Mouse (Mus musculus) heart, embryonic 14.5 days (tissue): ENCODE measurements around the gene Rnasek. TPM values are rescaled to one million over a fixed set of nuclear protein-coding genes. Genes with fewer than 3 reads are reported as not detected.
A peak's percentile ranks its signal among the peaks of the same experiment; 100 is the strongest.

Experiments
- ATAC-seq: fragments of 200-750 bp; cut with Nextera tagmentation; 2 replicates; pipeline ENCODE4 v1.8.0; 2017; ENCODE audit warnings: low read depth, moderate TSS enrichment; ENCODE audit not compliant: insufficient number of reproducible peaks, insufficient read depth, low FRiP score
- H3K27ac ChIP-seq, 2 experiments: fragments of 200-500 bp in 1 of 2; fragments of 300-500 bp in 1 of 2; sonication (generic) in 1 of 2; replicated peaks in 1 of 2; 2 replicates each; pipeline ENCODE4 v1.5.1; 2012 to 2014; ENCODE audit warnings: low read depth in 2 of 2, low read length in 2 of 2, control low read depth in 1 of 2, mild to moderate bottlenecking in 1 of 2, mixed read lengths in 1 of 2; ENCODE audit not compliant: control insufficient read depth in 1 of 2, insufficient read depth in 1 of 2
- H3K27me3 ChIP-seq: fragments of 300-500 bp; sonication (generic); 2 replicates; pipeline ENCODE4 v1.6.1; 2014; ENCODE audit warnings: mild to moderate bottlenecking, low read length, control low read depth; ENCODE audit not compliant: control insufficient read depth, insufficient read depth
- H3K36me3 ChIP-seq: fragments of 300-500 bp; sonication (generic); 2 replicates; pipeline ENCODE4 v1.6.1; 2014; ENCODE audit warnings: mild to moderate bottlenecking, control low read depth, low read length, mixed read lengths; ENCODE audit not compliant: control insufficient read depth, insufficient read depth
- H3K4me1 ChIP-seq, 2 experiments: fragments of 200-500 bp in 1 of 2; fragments of 300-500 bp in 1 of 2; sonication (generic) in 1 of 2; 2 replicates each; pipeline ENCODE4 v1.6.1; 2012 to 2014; ENCODE audit warnings: low read length in 2 of 2, control low read depth in 1 of 2, mixed read lengths in 1 of 2; ENCODE audit not compliant: control insufficient read depth in 2 of 2, insufficient read depth in 2 of 2
- H3K4me2 ChIP-seq: fragments of 300-500 bp; sonication (generic); 2 replicates; pipeline ENCODE4 v1.6.1; 2014; ENCODE audit warnings: mild to moderate bottlenecking, low read length
- H3K4me3 ChIP-seq, 2 experiments: fragments of 200-500 bp in 1 of 2; fragments of 300-500 bp in 1 of 2; sonication (generic) in 1 of 2; 2 replicates each; pipeline ENCODE4 v1.5.1; 2012 to 2014; ENCODE audit warnings: low read length in 2 of 2, mild to moderate bottlenecking in 2 of 2, control low read depth in 1 of 2, low read depth in 1 of 2, moderate library complexity in 1 of 2; ENCODE audit not compliant: control insufficient read depth in 1 of 2, insufficient read depth in 1 of 2
- H3K9ac ChIP-seq: fragments of 300-500 bp; sonication (generic); 2 replicates; pipeline ENCODE4 v1.6.1; 2014; ENCODE audit warnings: mild to moderate bottlenecking, low read length
- H3K9me3 ChIP-seq: fragments of 300-500 bp; sonication (generic); 2 replicates; pipeline ENCODE4 v1.6.1; 2016; ENCODE audit warnings: low read length, control low read depth; ENCODE audit not compliant: control insufficient read depth
- WGBS: fragments of 180-500 bp; shearing (Covaris S2); extraction: QIAGEN DNeasy Blood & Tissue Kit; methylation state at CpG from one replicate; pipeline ENCODE4 v1.1.7; 2014; 5-methylcytosine and 5-hydroxymethylcytosine counted together
- polyA plus RNA-seq: library from polyadenylated mRNA; unstranded; fragments of >200 nt; fragmentation: Nextera tagmentation; extraction: Ambion mirVana; gene quantifications from 2 replicates; pipeline ENCODE4 v1.2.1, GENCODE M21; 2014

The Rnasek gene
- polyA plus RNA-seq, 1 experiment from 2014 or later = 240 TPM

- peak; percentile 11; the same call in 1 of the 2 replicates for ATAC-seq
- Histone ChIP-seq H3K4me3 (peak within 1 kb of the TSS; percentile 45 to 51), H3K9ac (peak within 1 kb of the TSS; percentile 72), H3K36me3 (peaks cover 8% of the 10 kb centered on the region; the same call in 1 of the 2 replicates), H3K4me2 (peak within 1 kb of the TSS; percentile 53), H3K4me1 (peaks cover 18 to 39% of the 10 kb centered on the region in 2 experiments), H3K9me3 (no peaks in the 10 kb centered on the region), H3K27me3 (peaks cover 49% of the 10 kb centered on the region), H3K27ac (peak within 1 kb of the TSS; percentile 78 to 83)
- 3% methylated on average over 39 of the region's 39 CpGs for WGBS
These were observed 10.2 kb downstream of the Rnasek start, which contains the start of gene Bcl6b for GRCm38 (mm10) chr11:70229260-70230010. Gene Bcl6b, minus strand, starts transcription at chr11:70229798.

DNA sequence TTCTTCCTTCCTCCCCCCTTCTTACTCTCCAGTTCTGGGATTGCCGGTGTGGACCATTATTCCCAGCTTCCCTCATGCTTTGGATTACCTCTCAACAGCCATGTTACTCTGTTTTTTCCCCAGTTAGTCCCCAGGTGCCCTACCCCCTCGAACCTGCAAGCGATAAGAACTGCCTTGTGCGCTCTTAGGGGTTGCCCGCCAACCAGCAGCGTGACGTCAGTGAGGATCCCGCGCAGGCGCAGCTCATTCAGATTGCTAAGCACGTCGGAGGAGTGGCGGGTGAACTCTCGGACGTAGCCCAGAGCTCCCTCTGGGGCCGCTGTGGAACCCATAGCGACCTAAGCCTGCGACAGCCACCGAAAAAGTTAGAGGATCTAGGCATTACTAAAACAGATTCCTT lies 10.8 kb downstream of the Rnasek start:
- peak overlapping the region; percentile 78 to 83 for H3K27ac ChIP-seq
- H3K36me3 ChIP-seq = peaks cover 8% of the 10 kb centered on the region; the same call in 1 of the 2 replicates
- no peaks in the 10 kb centered on the region for H3K9me3 ChIP-seq
- peak; percentile 54 for ATAC-seq
- peak overlapping the region; percentile 53 for H3K4me2 ChIP-seq
- H3K9ac ChIP-seq = peak overlapping the region; percentile 72
- peaks cover 18 to 39% of the 10 kb centered on the region in 2 experiments for H3K4me1 ChIP-seq
- H3K27me3 ChIP-seq = peaks cover 49% of the 10 kb centered on the region
- WGBS = under 1% methylated on average over 19 of the region's 19 CpGs
- H3K4me3 ChIP-seq = peak overlapping the region; percentile 45 to 51

DNA sequence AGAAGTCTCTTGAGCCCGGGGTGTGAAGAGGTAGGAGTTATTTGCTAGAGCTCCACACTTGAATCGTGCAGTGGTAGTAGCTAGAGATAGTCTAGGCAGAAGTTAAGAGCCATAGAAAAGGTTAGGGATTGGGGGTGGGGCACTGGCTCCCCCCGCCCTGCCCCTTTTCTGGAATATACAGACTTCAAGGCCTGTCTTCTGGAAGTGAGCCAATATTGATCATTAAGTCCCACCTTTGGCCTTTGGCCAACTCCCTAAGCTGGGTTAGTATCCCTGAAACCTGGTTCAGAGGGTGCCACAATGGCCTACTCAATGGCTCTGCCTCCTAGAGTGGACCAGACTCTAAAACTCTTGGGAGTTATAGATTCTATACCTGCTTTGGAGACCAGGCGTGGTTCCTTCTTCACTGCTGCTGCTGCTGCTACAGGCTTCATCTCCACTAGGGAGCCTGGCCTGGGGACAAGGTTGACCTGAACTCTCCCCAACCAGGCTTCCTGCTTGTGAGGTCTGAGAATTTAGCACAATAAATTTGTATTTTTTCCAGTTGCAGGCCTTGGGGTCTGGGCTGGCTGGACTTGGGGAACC lies 11.9 kb downstream of the Rnasek start:
- Histone ChIP-seq H3K4me1 (peaks cover 18 to 33% of the 10 kb centered on the region in 2 experiments), H3K27me3 (peaks cover 49% of the 10 kb centered on the region), H3K27ac (peak overlapping the region in 1 of 2 experiments; percentile 83; a peak in 2 of 4 replicates), H3K9ac (peak overlapping the region; percentile 72), H3K36me3 (peaks cover 8% of the 10 kb centered on the region; the same call in 1 of the 2 replicates), H3K4me2 (peak overlapping the region; percentile 53), H3K4me3 (peak overlapping the region; percentile 45 to 51), H3K9me3 (no peaks in the 10 kb centered on the region)
- WGBS = 70% methylated on average over 4 of the region's 4 CpGs
- ATAC-seq = no peak

DNA sequence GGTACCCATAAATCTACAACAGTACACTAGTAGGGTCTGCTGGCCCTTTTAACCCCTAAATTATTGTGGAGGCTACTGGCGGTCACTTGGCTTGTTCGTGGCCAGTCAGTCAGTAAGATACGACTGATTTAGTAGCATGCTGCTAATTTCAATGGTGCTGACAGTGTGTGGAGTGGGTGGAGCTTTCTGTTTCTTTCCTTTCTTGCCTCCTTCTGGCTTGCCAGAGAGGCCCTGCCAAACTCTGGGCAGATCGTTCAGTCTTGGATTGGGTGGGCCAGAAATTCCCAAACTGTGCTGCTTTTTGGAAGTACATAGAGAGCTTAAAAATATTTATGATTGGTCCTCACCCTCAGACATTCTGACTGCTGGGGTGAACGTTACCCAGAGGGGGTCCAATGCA lies 12.5 kb downstream of the Rnasek start:
- Histone ChIP-seq H3K36me3 (peaks cover 8% of the 10 kb centered on the region; the same call in 1 of the 2 replicates), H3K4me3 (peak overlapping the region; percentile 20 to 45; a peak in 3 of 4 replicates), H3K4me2 (peak overlapping the region; percentile 53), H3K27me3 (peaks cover 49% of the 10 kb centered on the region), H3K4me1 (peaks cover 18 to 31% of the 10 kb centered on the region in 2 experiments), H3K9ac (peak overlapping the region; percentile 72), H3K27ac (peak overlapping the region in 1 of 2 experiments; percentile 37; a peak in 1 of 4 replicates), H3K9me3 (no peaks in the 10 kb centered on the region)
- WGBS = 23% methylated on average over 5 of the region's 5 CpGs
- no peak for ATAC-seq

GRCm38 (mm10) chr11:70226602-70226890 lies 13.1 kb downstream of the Rnasek start:
- H3K36me3 ChIP-seq = peaks cover 8% of the 10 kb centered on the region; the same call in 1 of the 2 replicates
- peaks cover 22 to 36% of the 10 kb centered on the region in 2 experiments for H3K4me1 ChIP-seq
- no peak for ATAC-seq
- peak overlapping the region; percentile 20 to 45 for H3K4me3 ChIP-seq
- H3K4me2 ChIP-seq = peak overlapping the region; percentile 53
- peak overlapping the region in 1 of 2 experiments; percentile 55; a peak in 1 of 4 replicates for H3K27ac ChIP-seq
- WGBS = 8% methylated on average over 18 of the region's 18 CpGs
- peak overlapping the region; percentile 72 for H3K9ac ChIP-seq
- peaks cover 49% of the 10 kb centered on the region for H3K27me3 ChIP-seq
- H3K9me3 ChIP-seq = no peaks in the 10 kb centered on the region

- H3K9ac ChIP-seq = peak overlapping the region; percentile 72
- WGBS = 17% methylated on average over 27 of the region's 27 CpGs
- H3K27ac ChIP-seq = peak overlapping the region; percentile 22 to 55
- H3K36me3 ChIP-seq = peaks cover 8% of the 10 kb centered on the region; the same call in 1 of the 2 replicates
- no peak for ATAC-seq
- peak overlapping the region; percentile 20 to 45 for H3K4me3 ChIP-seq
- no peaks in the 10 kb centered on the region for H3K9me3 ChIP-seq
- peaks cover 49% of the 10 kb centered on the region for H3K27me3 ChIP-seq
- peak overlapping the region; percentile 53 for H3K4me2 ChIP-seq
- H3K4me1 ChIP-seq = peaks cover 22 to 36% of the 10 kb centered on the region in 2 experiments
These were observed 13.6 kb downstream of the Rnasek start for GRCm38 (mm10) chr11:70225798-70226601.

GRCm38 (mm10) chr11:70223724-70224123 lies 15.9 kb downstream of the Rnasek start:
- Histone ChIP-seq H3K9me3 (no peaks in the 10 kb centered on the region), H3K9ac (no peak overlapping the region), H3K27ac (peak overlapping the region; percentile 69 to 72), H3K4me1 (peaks cover 23 to 29% of the 10 kb centered on the region in 2 experiments), H3K4me2 (peak overlapping the region; percentile 53; the same call in 1 of the 2 replicates), H3K27me3 (peaks cover 34% of the 10 kb centered on the region), H3K4me3 (no peak overlapping the region), H3K36me3 (peaks cover 8% of the 10 kb centered on the region; the same call in 1 of the 2 replicates)
- WGBS = 64% methylated on average over 9 of the region's 9 CpGs
- no peak for ATAC-seq
